Mouse (Mus musculus) bone marrow, adult 2 months (tissue): ENCODE data around the gene Kcnq1. TPM values are rescaled to one million over a fixed set of nuclear protein-coding genes. Genes with fewer than 3 reads are reported as not detected.

ENCODE experiments used
- H3K27ac ChIP-seq: fragments of 200-500 bp; 2 replicates; pipeline ENCODE4 v1.5.1; 2012; ENCODE audit warnings: low read depth, mild to moderate bottlenecking, control low read depth, inconsistent platforms, low read length; ENCODE audit not compliant: control insufficient read depth, poor library complexity, insufficient read depth
- H3K4me1 ChIP-seq: fragments of 200-500 bp; 2 replicates; pipeline ENCODE4 v1.6.1; 2011; ENCODE audit warnings: low read length; ENCODE audit not compliant: control insufficient read depth, insufficient read depth
- H3K4me3 ChIP-seq: fragments of 200-500 bp; replicated peaks from 2 replicates; pipeline ENCODE3; 2011; ENCODE audit warnings: mild to moderate bottlenecking, low read depth, low read length, control low read depth; ENCODE audit not compliant: control insufficient read depth
- CTCF ChIP-seq: fragments of 200-500 bp; IDR thresholded peaks from 2 replicates; pipeline ENCODE4 v1.5.1; 2011; ENCODE audit warnings: low read length, control low read depth; ENCODE audit not compliant: control insufficient read depth, insufficient read depth
- POLR2A ChIP-seq: fragments of 200-500 bp; IDR thresholded peaks from 2 replicates; pipeline ENCODE4 v1.6.1; 2011; ENCODE audit warnings: low read depth, mild to moderate bottlenecking, control low read depth, low read length, borderline replicate concordance; ENCODE audit not compliant: control insufficient read depth
- WGBS: fragments of 180-500 bp; shearing (Covaris S2); methylation state at CpG from one replicate; pipeline ENCODE4 v1.1.7; 2018; 5-methylcytosine and 5-hydroxymethylcytosine counted together
- polyA plus RNA-seq: library from polyadenylated mRNA; stranded (reverse); fragments of >200 nt; gene quantifications from 2 replicates; pipeline ENCODE4 v1.2.4, GENCODE M21; 2011; ENCODE audit warnings: low replicate concordance; ENCODE audit not compliant: missing spikeins, insufficient read depth, insufficient read length

Gene Kcnq1
- polyA plus RNA-seq, 1 experiment, result 1.3 TPM

- H3K27ac ChIP-seq, result no peak overlapping the region
- TF ChIP-seq CTCF (no peak), POLR2A (no peak)
- peaks cover 2% of the 10 kb centered on the region; the same call in 1 of the 2 replicates for H3K4me1 ChIP-seq
- H3K4me3 ChIP-seq, result no peak overlapping the region
- WGBS, result 66% methylated on average over 5 of the region's 5 CpGs
These were observed 30.8 kb upstream of the Kcnq1 start for GRCm38 (mm10) chr7:143075394-143075793.

GRCm38 (mm10) chr7:143077351-143077750 lies 28.8 kb upstream of the Kcnq1 start:
- WGBS, result 87% methylated on average over 2 of the region's 2 CpGs
- no peak for TF ChIP-seq CTCF
- no peak for TF ChIP-seq POLR2A
- no peak overlapping the region for H3K27ac ChIP-seq
- H3K4me1 ChIP-seq, result no peaks in the 10 kb centered on the region
- H3K4me3 ChIP-seq, result no peak overlapping the region

GRCm38 (mm10) chr7:143082024-143082423 lies 24.1 kb upstream of the Kcnq1 start:
- no peaks in the 10 kb centered on the region for H3K4me1 ChIP-seq
- no peak overlapping the region for H3K4me3 ChIP-seq
- no peak for TF ChIP-seq POLR2A
- TF ChIP-seq CTCF, result no peak
- no peak overlapping the region for H3K27ac ChIP-seq
- WGBS, result 48% methylated on average over 6 of the region's 6 CpGs

- 67% methylated on average over 2 of the region's 2 CpGs for WGBS
- no peak overlapping the region for H3K4me3 ChIP-seq
- no peaks in the 10 kb centered on the region for H3K4me1 ChIP-seq
- H3K27ac ChIP-seq, result no peak overlapping the region
- TF ChIP-seq POLR2A, result no peak
- TF ChIP-seq CTCF, result no peak
These were observed 22.5 kb upstream of the Kcnq1 start for GRCm38 (mm10) chr7:143083708-143084107.

GRCm38 (mm10) chr7:143086366-143086765 lies 19.8 kb upstream of the Kcnq1 start:
- Histone ChIP-seq H3K4me1 (no peaks in the 10 kb centered on the region), H3K27ac (no peak overlapping the region), H3K4me3 (no peak overlapping the region)
- WGBS, result 48% methylated on average over 2 of the region's 2 CpGs
- peak; percentile 72 for TF ChIP-seq CTCF
- TF ChIP-seq POLR2A, result no peak

GRCm38 (mm10) chr7:143087070-143087579 lies 19.0 kb upstream of the Kcnq1 start:
- H3K4me3 ChIP-seq, result no peak overlapping the region
- peak; percentile 41; the same call in 1 of the 2 replicates for TF ChIP-seq CTCF
- TF ChIP-seq POLR2A, result no peak
- 80% methylated on average over 4 of the region's 4 CpGs for WGBS

GRCm38 (mm10) chr7:143093847-143094246 lies 12.3 kb upstream of the Kcnq1 start:
- H3K4me1 ChIP-seq, result no peaks in the 10 kb centered on the region
- WGBS, result 72% methylated on average over 3 of the region's 3 CpGs
- TF ChIP-seq CTCF (no peak), POLR2A (no peak)

More at GRCm38 (mm10) chr7:143087070-143087579, 19.0 kb upstream of the Kcnq1 start:
- no peaks in the 10 kb centered on the region for H3K4me1 ChIP-seq
- H3K27ac ChIP-seq, result no peak overlapping the region

GRCm38 (mm10) chr7:143094592-143095553 lies 11.3 kb upstream of the Kcnq1 start, which contains the start of gene Trpm5:
TSS of gene Trpm5 (minus strand) at chr7:143094642.
- WGBS, result 48% methylated on average over 10 of the region's 10 CpGs
- H3K4me1 ChIP-seq, result no peaks in the 10 kb centered on the region
- no peak within 1 kb of the TSS for H3K4me3 ChIP-seq
- peak; percentile 74 for TF ChIP-seq CTCF
- no peak for TF ChIP-seq POLR2A
- H3K27ac ChIP-seq, result no peak within 1 kb of the TSS

More at GRCm38 (mm10) chr7:143093847-143094246, 12.3 kb upstream of the Kcnq1 start:
- Histone ChIP-seq H3K27ac (no peak overlapping the region), H3K4me3 (no peak overlapping the region)

- no peak overlapping the region for H3K4me3 ChIP-seq
- no peak overlapping the region for H3K27ac ChIP-seq
- 9% methylated on average over 1 of the region's 1 CpGs for WGBS
- H3K4me1 ChIP-seq, result no peaks in the 10 kb centered on the region
- no peak for TF ChIP-seq CTCF
These were observed 10.6 kb upstream of the Kcnq1 start for GRCm38 (mm10) chr7:143095554-143095907.
